Mouse (Mus musculus): ENCODE results near the gene Tex36. TPM values are rescaled to one million over a fixed set of nuclear protein-coding genes. Genes with fewer than 3 reads are reported as not detected.

Tex36 gene
- polyA plus RNA-seq, 1 experiment from 2014 or later, result not detected

DNA sequence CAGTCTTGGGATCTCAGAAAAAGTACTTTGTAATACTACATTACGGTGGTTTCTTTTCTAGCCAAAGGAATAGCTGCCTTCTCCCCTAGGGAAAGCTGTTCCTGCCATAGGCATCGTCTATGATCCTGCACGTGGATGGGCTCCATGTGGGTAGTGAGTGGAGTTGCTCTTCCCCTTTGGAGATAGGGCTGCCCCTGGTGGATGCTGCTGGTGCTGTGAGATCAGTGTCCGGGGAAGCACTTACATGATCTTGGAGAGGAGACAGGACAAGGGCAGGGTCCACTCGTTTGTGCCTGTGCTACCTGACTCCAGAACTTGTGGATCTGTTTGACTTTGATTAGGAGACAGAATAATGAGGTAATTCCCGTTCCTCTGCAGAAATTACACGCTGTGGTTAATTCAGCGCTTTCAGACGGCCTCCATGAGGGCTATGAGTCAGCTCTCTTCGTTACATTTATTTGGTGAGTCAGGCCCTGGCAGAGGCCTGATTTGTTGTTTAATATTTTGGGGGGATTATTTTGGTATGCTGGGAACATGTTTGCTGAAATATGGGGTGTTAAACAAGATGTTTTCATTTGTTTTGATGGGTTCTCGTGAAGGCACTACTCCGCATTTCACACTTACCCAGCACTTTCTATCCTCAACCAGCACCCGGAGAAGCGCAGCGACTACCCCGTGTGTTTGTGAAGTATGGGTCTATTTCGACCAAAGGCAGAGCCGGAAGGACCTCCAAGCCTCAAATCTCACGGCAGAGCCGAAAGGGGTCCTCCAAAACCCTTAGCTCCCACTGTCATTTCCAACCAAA, 22.3 kb downstream of the Tex36 start:
- no peak for ATAC-seq (ENCODE audit: low FRiP score, low read depth)
- WGBS, result 85% methylated on average over 20 of the region's 20 CpGs

DNA sequence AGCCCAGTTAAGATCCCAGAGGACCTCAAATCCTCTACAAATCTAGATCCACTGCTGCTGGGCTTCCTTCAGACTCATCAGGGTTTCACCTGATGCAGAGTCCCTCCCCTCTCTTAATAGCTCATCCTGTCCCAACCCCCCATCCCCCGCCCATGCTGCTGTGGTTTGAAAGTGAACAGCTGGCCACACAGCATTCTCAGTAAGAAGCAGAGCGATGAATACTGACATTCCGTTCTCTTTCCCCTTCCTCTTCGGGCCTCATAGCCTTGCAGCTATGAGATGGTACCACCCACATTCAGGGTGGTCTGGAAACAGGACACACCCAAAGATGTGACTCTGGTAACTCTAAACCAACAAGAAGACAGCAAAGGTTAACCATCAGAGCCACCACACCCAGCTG, 25.1 kb downstream of the Tex36 start:
- no peak overlapping the region for H3K27ac ChIP-seq (replicated peaks)
- H3K4me2 ChIP-seq (replicated peaks), result no peak overlapping the region
- H3K9ac ChIP-seq (replicated peaks), result no peak overlapping the region
- no peaks in the 10 kb centered on the region for H3K9me3 ChIP-seq
- H3K36me3 ChIP-seq, result no peaks in the 10 kb centered on the region
- ATAC-seq (ENCODE audit: low FRiP score, low read depth), result no peak
- H3K27me3 ChIP-seq, result no peaks in the 10 kb centered on the region
- H3K4me3 ChIP-seq, result no peak overlapping the region
- 50% methylated on average over 4 of the region's 4 CpGs for WGBS
- H3K4me1 ChIP-seq, result no peaks in the 10 kb centered on the region

More for the DNA sequence above, 22.3 kb downstream of the Tex36 start:
- Histone ChIP-seq H3K27me3 (no peaks in the 10 kb centered on the region), H3K9ac (replicated peaks) (no peak overlapping the region), H3K4me3 (no peak overlapping the region), H3K9me3 (no peaks in the 10 kb centered on the region), H3K4me1 (no peaks in the 10 kb centered on the region), H3K36me3 (no peaks in the 10 kb centered on the region), H3K27ac (replicated peaks) (no peak overlapping the region), H3K4me2 (replicated peaks) (no peak overlapping the region)

DNA sequence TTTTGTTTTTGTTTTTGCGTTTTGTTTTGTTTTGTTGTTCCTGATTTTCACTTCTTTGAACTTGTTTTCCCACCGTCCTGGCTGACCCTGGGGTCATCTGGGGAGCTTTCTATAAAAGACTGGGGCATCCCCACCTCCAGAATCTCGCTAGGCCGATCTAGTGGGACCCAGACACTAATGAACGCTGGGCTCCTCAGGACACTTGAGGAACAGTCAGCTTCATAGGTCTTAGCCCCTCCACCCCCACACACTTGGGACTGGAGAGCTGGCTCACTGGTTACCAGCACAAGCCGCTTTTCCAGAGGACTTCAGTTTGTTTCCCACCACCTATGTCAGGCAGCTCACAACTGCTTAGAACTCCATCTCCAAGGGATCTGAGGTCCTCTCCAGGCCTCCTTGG, 25.7 kb downstream of the Tex36 start:
- Histone ChIP-seq H3K9me3 (no peaks in the 10 kb centered on the region), H3K4me1 (no peaks in the 10 kb centered on the region), H3K9ac (replicated peaks) (no peak overlapping the region), H3K4me3 (no peak overlapping the region), H3K4me2 (replicated peaks) (no peak overlapping the region), H3K27me3 (no peaks in the 10 kb centered on the region), H3K36me3 (no peaks in the 10 kb centered on the region), H3K27ac (replicated peaks) (no peak overlapping the region)
- ATAC-seq (ENCODE audit: low FRiP score, low read depth), result no peak
- 74% methylated on average over 6 of the region's 6 CpGs for WGBS

GRCm38 (mm10) chr7:133571927-133572326, 30.0 kb downstream of the Tex36 start:
- no peak overlapping the region for H3K27ac ChIP-seq (replicated peaks)
- no peaks in the 10 kb centered on the region for H3K4me1 ChIP-seq
- 46% methylated on average over 3 of the region's 3 CpGs for WGBS

GRCm38 (mm10) chr7:133569194-133569880, 32.6 kb downstream of the Tex36 start:
- no peak overlapping the region for H3K4me2 ChIP-seq (replicated peaks)
- no peak for ATAC-seq (ENCODE audit: low FRiP score, low read depth)
- no peaks in the 10 kb centered on the region for H3K4me1 ChIP-seq

More at GRCm38 (mm10) chr7:133571927-133572326, 30.0 kb downstream of the Tex36 start:
- Histone ChIP-seq H3K4me3 (no peak overlapping the region), H3K9me3 (no peaks in the 10 kb centered on the region), H3K9ac (replicated peaks) (no peak overlapping the region), H3K27me3 (no peaks in the 10 kb centered on the region), H3K4me2 (replicated peaks) (no peak overlapping the region), H3K36me3 (no peaks in the 10 kb centered on the region)
- no peak for ATAC-seq (ENCODE audit: low FRiP score, low read depth)

DNA sequence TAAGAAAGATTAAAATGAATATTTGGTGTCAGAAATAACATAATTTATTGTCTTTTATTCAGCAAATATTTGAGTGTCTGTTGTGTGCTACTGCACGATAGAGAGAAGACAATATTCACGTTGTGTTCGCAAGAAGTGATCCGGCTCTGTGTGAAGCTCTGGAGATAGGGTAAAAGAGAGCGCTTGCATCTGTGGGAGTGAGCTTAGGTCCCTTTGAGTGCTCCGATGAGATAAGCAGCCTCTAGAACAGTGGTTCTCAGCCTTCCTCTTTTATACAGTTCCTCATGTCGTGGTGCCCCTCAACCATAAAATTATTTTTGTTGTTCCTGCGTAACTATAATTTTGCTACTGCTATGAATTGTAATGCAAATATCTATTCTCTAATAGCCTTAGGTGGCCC, 37.4 kb downstream of the Tex36 start:
- Histone ChIP-seq H3K4me3 (no peak overlapping the region), H3K9me3 (no peaks in the 10 kb centered on the region), H3K27ac (replicated peaks) (no peak overlapping the region), H3K27me3 (0 out of 2 replicates have a peak, but pooled peaks cover 3% of the 10 kb centered on the region), H3K9ac (replicated peaks) (no peak overlapping the region), H3K4me1 (no peaks in the 10 kb centered on the region), H3K36me3 (no peaks in the 10 kb centered on the region), H3K4me2 (replicated peaks) (no peak overlapping the region)
- ATAC-seq (ENCODE audit: low FRiP score, low read depth), result no peak
- WGBS, result 89% methylated on average over 8 of the region's 8 CpGs

More at GRCm38 (mm10) chr7:133569194-133569880, 32.6 kb downstream of the Tex36 start:
- H3K36me3 ChIP-seq, result no peaks in the 10 kb centered on the region
- H3K4me3 ChIP-seq, result no peak overlapping the region
- H3K9ac ChIP-seq (replicated peaks), result no peak overlapping the region
- WGBS, result 90% methylated on average over 16 of the region's 16 CpGs
- H3K27ac ChIP-seq (replicated peaks), result no peak overlapping the region
- H3K27me3 ChIP-seq, result no peaks in the 10 kb centered on the region
- H3K9me3 ChIP-seq, result no peaks in the 10 kb centered on the region

- ATAC-seq (ENCODE audit: low FRiP score, low read depth), result no peak
- Histone ChIP-seq H3K36me3 (no peaks in the 10 kb centered on the region), H3K27me3 (0 out of 2 replicates have a peak, but pooled peaks cover 3% of the 10 kb centered on the region), H3K4me2 (replicated peaks) (no peak overlapping the region), H3K27ac (replicated peaks) (no peak overlapping the region), H3K9me3 (no peaks in the 10 kb centered on the region), H3K4me3 (no peak overlapping the region), H3K4me1 (no peaks in the 10 kb centered on the region), H3K9ac (replicated peaks) (no peak overlapping the region)
- 80% methylated on average over 3 of the region's 3 CpGs for WGBS
These were observed 38.7 kb downstream of the Tex36 start for GRCm38 (mm10) chr7:133563175-133563824.

GRCm38 (mm10) chr7:133555786-133556492, 46.0 kb downstream of the Tex36 start:
- no peaks in the 10 kb centered on the region for H3K27me3 ChIP-seq
- no peak overlapping the region for H3K4me2 ChIP-seq (replicated peaks)
- no peaks in the 10 kb centered on the region for H3K9me3 ChIP-seq
- ATAC-seq (ENCODE audit: low FRiP score, low read depth), result no peak
- WGBS, result 69% methylated on average over 8 of the region's 8 CpGs
- no peaks in the 10 kb centered on the region for H3K4me1 ChIP-seq
- no peak overlapping the region for H3K4me3 ChIP-seq
- no peak overlapping the region for H3K9ac ChIP-seq (replicated peaks)
- no peak overlapping the region for H3K27ac ChIP-seq (replicated peaks)
- H3K36me3 ChIP-seq, result no peaks in the 10 kb centered on the region

- no peak overlapping the region for H3K4me2 ChIP-seq (replicated peaks)
- no peaks in the 10 kb centered on the region for H3K27me3 ChIP-seq
- WGBS, result 85% methylated on average over 7 of the region's 7 CpGs
- no peak for ATAC-seq (ENCODE audit: low FRiP score, low read depth)
- H3K4me3 ChIP-seq, result no peak overlapping the region
- H3K4me1 ChIP-seq, result no peaks in the 10 kb centered on the region
- H3K36me3 ChIP-seq, result no peaks in the 10 kb centered on the region
- no peak overlapping the region for H3K27ac ChIP-seq (replicated peaks)
- H3K9me3 ChIP-seq, result no peaks in the 10 kb centered on the region
- H3K9ac ChIP-seq (replicated peaks), result no peak overlapping the region
These were observed 49.5 kb downstream of the Tex36 start for GRCm38 (mm10) chr7:133552306-133552991.

GRCm38 (mm10) chr7:133551000-133551399, 51.0 kb downstream of the Tex36 start:
- Histone ChIP-seq H3K4me3 (no peak overlapping the region), H3K4me1 (no peaks in the 10 kb centered on the region), H3K4me2 (replicated peaks) (no peak overlapping the region), H3K27me3 (no peaks in the 10 kb centered on the region), H3K9me3 (no peaks in the 10 kb centered on the region), H3K27ac (replicated peaks) (no peak overlapping the region), H3K9ac (replicated peaks) (no peak overlapping the region), H3K36me3 (no peaks in the 10 kb centered on the region)
- no peak for ATAC-seq (ENCODE audit: low FRiP score, low read depth)
- 59% methylated on average over 2 of the region's 2 CpGs for WGBS

- ATAC-seq (ENCODE audit: low FRiP score, low read depth), result no peak
- Histone ChIP-seq H3K4me3 (no peak overlapping the region), H3K9ac (replicated peaks) (no peak overlapping the region), H3K36me3 (no peaks in the 10 kb centered on the region), H3K27me3 (no peaks in the 10 kb centered on the region), H3K4me2 (replicated peaks) (no peak overlapping the region), H3K27ac (replicated peaks) (no peak overlapping the region), H3K9me3 (no peaks in the 10 kb centered on the region), H3K4me1 (no peaks in the 10 kb centered on the region)
- WGBS, result 91% methylated on average over 4 of the region's 4 CpGs
These were observed 53.5 kb downstream of the Tex36 start for GRCm38 (mm10) chr7:133548434-133548833.
